Mouse (Mus musculus) mesoderm, embryonic 11.5 days (tissue): ENCODE results near the gene Itpr3.

ENCODE experiments used
- DNase-seq: peaks from one replicate; pipeline ENCODE4 v3.0.0-alpha.2; 2012; ENCODE audit warnings: low read depth, low spot score

Gene Itpr3

DNA sequence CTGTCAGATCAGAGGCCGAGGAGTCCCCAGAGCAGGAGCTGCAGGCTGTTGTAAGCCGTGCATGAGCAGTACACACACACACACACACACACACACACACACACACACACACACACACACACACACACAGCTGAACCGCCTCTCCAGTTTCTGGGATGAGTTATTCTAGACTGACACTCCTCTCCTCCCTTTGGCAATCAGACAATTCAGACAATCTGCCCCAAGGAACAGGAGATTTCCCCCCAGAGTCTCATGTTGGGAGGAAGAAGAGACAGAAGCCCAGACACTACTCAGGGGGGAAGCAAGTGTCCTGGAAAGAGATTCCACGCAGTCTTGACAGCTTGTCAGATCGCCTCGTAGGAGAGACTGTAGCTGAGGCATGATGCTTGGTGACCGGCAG is 82.2 kb downstream of the Itpr3 start:
- no peak for DNase-seq

DNA sequence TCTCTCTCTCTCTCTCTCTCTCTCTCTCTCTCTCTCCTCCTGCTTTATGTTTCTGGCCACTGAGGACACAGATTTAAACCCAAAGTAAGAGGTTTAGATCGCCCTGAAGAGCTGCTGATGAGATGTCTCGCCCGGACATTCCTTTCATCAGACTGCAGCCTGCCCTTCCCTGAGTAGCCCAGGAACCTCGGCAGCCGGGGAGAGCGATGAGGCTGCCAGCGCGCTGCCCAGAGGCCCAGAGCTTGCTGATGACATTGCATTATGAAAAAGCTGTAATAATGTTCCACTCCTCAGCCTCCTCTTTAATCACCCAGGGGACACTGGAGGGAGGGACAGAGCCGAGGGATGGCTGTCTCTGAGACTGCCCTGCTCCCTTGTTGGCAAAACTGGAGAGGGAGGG is 83.2 kb downstream of the Itpr3 start:
- no peak for DNase-seq

DNA sequence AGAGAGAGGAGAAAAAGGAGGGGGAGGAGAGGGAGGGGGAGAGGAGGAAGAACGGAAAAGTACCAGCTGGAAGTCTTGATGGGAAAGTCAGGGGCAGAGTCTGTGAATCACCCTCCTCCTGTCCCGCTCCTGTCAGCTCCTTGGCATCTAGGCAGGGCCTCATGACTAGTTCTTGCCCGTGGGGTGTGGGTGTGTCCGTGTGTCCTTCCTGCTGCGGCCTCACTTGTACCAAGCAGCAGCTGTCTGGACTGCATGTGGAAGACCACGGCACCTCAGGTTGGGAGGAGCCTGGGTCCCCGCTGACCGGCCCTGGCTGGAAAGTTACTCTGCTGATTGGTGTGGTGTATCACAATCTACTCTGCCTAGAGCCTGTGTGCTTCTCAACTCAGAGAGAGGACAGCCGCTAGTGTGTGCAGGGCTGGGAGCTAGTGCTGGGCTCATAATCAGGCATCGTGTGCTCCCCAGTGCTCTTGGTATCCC is 84.9 kb downstream of the Itpr3 start:
- peak; percentile 37 for DNase-seq

DNA sequence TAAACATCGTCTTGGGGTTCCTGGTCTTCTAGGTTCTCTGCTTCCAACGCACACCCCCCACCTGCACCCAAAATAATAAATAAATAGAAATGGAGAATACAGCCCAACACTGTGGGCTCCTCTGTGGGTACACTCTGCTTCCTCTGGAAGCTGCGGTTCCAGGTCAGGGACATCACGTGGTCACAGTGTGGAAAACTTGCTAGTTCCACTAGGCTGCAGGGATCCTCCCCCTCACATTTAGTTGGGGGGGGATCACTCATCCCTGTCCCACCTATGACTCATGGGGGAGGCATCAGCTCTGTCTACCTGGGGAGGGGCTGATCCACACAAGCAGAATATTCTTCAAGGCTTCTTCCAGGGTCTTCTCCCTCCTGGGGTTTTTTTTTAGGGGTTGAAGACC is 87.0 kb downstream of the Itpr3 start:
- DNase-seq: no peak

DNA sequence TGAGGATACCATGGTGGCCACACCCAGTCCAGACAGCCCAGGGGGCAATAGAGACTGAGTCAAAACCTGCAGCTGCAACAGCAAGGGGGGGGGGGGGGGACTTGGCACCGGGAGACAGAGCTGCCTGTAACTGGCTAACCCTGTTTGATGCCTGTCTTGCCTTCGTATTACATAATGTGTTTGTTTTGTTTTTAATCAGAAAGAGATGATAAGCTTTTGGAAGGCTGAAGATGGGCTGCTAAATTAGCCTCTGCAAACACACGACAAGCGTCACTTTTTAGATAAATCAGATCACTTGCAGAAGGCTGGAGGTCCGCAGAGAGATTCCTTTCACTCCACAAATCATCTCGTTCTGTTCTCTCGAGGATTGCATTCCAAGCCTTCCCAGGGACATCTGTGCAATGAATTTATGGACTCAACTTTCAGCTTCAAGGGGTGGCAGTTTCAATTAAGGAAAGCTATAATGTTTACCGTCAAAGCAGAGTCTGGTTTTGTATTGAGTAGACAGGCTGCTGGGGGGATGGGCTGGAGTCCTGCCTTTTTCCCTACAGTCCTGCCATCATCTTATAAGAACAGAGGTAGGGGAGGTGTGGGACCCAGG is 89.3 kb downstream of the Itpr3 start:
- peak; percentile 85 for DNase-seq

DNA sequence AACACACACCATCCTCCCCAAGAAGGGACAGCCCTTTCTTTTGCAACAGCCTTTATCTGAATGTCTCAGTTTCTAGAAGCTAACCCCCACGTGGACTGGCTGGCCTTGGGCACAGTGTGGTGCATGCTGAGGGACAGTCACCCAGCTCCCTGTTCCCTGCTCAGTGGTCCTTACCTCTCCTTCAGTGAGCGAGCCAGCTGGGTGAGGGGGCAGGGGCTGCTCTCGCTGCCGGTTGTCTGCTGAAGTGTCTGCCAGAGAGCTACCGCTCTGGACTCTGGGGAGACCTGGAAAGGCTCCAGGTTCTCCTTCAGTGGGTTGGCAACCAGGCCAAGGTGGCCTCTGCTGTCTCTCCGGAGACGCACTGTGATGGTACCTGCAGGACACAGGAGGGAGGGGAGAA is 93.8 kb downstream of the Itpr3 start:
- DNase-seq: no peak

DNA sequence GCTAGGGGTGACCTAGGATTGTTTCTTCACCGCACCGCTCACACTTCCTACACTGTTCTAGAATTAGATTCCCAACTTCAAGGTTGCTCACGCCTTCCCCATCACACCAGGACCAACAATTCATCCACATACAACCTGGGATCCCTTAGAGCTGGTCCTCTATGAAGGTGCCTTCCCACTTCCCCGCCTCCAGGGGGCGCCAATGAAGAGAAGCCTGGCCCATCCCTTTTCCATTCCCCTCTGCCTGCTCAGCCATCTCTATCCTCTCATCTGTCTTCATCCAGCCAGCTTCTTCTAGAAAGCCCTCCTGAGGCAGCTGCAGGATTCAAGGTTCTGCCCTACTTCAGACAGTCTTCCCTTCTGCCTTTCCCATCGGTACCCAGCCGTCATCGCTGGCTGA is 94.3 kb downstream of the Itpr3 start:
- no peak for DNase-seq

DNA sequence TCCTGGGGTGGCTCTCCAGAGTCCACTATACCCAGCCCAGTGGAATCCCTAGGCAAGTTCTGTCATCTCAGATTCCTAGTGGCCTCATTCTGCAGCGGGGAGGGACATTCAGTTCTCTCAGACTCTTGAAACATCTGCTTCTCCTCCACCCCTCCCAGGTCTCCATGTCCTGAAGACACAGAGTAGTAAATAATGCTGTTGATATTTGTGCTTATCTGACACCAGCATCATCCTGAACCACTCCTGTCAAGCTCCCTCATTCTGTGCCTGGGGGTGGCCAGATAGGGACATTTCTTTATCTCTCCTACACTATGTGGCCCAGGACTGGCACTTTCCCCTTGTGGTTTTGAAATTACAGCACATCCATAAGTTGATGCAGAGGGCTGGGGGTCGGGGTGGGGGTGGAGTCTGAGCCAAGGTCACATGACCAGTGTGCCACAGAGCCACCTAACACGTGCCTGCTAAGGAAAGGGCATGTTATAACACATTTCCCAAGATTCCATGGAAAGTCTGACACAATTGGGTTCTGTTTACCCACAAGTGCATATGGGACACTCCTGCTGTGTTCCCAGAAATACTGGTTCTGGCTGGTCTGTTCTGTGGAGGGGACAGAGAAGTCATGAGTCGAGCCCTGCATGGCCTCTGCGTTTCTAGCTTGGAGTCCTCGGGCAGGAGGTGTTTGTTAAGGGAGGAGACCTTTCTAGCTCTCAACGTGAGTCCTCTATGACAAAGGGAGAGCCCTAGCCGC is 96.0 kb downstream of the Itpr3 start:
- no peak for DNase-seq

DNA sequence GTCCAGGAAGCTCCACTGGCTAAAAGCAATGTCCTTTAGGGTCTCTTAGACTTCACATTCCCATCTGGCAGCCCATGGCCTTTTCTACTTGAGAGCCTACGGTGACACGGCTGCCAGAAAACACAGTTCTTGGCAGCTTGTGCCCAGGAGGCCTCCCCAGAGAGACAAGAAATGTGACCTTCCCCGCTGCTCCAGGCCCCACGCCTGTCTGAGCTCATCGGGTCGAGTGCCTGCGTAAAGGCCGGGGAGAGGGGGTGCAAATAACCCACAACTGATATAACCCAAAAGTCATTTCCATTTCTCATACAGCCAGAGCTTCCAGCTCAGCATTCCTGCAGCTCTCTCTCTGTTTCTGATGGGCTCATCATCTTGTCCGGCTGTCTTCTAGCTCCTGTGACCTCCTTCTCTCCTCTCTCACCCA is 96.7 kb downstream of the Itpr3 start:
- no peak for DNase-seq

DNA sequence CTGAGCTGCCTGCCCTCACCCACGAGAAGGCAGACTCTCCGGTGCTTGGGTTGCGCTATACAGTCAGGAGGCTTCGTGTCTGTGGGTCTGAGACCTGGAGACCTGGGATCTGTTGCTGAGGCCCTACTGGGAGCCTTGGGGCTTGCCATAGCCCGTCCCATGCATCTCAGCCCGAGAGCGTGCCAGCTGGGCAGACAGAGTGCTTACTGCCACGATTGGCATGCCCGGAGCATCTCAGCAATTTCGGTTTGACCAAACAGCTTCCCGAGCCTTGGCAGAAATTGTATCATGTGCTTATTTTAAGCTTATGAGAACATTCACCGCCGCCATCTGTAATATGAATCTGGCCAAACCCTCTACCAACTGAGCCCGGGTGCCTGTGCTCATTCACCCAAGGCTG is 97.2 kb downstream of the Itpr3 start:
- DNase-seq: no peak

DNA sequence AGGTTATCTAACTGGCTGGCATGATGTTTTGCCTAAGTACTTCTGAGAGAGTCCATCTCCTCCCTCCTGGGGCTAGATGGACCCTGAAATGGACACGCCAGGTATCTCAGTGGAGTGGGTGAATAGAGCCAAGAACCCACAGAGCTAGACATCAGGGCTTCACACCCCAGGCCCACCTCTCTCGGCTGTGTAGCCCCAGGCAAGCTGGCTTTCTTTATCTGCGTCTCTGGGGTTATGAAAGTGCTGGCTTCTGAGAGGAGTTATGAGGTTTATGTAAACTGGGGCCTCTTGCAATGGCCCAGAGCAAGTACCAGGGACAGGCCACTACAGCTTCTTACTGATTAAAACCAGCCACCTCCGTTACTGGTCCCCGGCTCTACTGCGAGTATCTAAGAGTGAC is 97.8 kb downstream of the Itpr3 start:
- no peak for DNase-seq

DNA sequence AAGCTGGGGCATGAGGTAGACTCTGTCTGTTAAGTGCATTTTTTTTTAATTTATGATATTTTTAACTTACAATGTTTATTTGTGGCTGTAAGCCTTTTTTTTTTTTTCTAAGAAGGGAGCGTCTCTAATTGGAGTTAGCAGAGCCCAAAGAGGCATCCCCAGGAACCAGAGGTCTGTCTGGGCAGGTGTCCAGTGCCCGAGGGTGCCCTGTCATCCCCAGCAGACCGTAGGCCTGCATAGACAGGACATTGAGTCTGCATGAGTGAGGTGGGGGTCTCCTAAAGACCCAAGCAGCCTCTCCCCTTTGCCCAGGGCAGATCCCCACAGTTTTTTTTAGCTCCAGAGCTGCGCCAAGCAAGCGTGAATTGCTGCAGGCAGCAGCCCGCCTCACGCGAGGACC is 98.6 kb downstream of the Itpr3 start:
- DNase-seq: no peak

DNA sequence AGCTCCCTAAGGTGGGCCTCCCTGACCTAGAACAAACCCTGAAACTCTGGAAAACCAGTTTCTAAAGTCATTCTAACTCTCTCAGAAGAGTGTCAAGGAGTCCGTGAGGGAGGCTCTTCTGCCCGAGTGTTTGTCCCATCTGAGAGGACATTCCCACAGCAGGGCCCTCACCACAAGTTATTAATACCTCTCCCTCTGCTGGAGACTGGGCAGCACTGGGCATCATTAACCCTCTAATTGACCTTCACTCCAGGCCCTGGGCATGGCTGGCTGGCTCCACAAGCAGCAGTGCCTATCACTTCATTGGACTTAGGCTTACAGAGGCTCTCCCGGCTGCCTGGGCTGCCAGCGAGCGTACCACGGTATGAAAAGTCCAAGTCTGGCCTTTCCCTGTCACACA is 101.3 kb downstream of the Itpr3 start:
- no peak for DNase-seq

DNA sequence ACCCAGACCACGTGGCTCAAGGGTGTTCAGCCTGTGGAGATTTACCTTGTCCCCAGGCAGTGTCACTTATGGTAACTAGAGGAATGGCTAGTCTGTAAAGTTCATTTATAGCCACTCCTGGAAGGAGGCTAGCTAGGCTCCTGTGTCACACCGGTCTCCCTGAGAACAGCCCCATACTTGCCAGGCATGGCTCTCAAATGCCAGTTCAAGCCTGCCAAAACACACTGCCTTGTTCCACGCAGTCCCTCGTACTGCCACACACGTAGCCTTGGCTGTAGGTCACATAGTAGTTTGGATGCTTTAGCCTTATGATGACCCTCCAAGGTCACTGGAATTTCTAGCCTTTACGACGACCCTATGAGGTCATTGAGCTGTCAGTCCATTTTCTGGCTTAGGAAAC is 102.1 kb downstream of the Itpr3 start:
- no peak for DNase-seq

DNA sequence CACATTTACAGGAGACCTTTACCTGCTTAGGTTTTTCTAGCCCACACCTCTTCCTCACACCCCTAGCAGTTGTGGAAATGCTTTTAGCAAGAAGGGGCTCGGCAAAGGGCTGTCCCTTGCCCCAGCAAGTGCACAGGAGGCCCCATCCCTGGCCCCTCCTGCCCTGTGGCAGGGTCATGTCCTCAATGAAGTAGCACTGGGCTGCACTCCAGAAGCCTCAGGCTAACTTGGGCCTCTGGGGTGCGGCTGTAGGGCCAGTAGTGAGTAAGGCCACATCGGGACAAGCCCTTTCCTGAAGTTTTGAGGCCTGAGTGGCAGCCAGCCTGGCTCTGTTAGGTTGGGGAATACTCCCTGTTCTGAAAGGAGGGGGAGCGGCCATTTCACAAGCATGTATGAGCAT is 103.8 kb downstream of the Itpr3 start:
- no peak for DNase-seq

DNA sequence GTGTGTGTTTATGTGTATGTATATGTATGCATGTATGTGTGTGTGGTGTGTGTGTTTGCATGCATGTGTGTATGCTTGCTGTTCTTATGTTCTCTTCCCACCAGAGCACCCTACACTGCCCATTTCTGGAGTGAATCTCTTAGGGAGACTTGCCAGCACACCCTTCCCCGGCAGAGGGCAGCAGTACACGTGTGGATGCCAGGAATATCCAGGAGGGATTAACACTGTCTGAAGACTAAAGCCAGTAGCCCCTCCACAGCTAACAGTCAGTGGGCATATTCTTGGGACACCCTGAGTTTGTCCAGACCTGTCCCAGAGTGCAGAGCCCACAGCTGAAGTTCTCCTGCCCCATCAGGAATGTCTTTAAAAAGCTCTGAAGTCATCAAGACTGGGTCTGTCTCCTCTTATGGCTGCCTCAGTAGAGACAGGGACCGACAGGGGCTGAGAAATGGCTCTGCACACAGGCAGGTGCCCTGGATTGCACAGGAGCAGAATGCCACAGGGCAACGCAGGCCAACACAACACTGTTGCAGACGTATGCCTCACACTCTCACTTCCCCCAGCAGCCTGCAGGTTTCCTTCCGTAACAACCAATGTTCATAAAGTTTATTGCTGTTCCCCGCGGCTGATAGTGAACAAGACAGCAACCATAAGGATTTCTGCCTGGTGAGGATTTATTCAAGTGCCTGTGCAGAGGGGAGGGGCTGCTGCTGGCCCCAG is 108.1 kb downstream of the Itpr3 start:
- DNase-seq: peak; percentile 45

DNA sequence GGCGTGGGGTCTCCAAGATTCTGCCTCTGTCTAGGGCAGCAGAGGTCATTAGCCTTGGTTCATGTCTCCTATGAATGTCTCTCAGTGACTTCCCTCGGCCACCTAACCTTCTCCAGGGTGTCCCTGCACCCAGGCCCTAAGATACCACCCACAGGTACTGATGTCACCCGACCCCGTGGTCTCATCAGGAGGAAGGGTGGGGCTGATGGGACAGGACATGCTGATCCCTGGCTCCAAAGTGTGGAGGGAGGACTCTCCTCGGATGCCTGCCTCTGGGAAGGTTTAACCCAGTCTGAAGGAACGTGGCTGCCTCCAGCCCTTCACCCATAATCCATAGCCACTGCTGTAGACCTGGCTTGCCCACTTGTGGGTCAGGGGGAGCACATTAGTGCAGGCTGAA is 109.8 kb downstream of the Itpr3 start:
- no peak for DNase-seq

DNA sequence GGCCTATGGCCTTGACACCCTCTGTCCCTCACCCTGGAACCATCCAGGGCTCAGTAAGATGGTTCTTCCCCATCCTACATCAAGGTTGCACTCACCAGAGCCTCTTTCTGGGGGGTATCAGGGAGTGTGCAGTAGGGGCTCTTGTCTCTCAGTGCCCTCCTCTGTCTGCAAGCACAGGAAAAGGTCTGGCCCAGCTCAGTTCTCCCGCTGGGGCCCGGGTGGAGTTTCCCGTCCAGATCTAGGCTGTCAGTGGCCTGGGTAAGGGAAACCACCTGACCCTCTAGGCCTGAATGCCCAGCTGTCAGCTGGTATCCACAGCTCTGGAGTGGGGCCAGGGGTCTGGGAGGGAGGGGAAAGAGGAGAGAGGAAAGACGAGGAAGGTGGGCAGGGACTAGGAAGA is 110.4 kb downstream of the Itpr3 start, which contains the start of gene Ip6k3:
Gene Ip6k3 (minus strand): TSS at position 251 of the 400 bp plus-strand sequence.
- no peak for DNase-seq

DNA sequence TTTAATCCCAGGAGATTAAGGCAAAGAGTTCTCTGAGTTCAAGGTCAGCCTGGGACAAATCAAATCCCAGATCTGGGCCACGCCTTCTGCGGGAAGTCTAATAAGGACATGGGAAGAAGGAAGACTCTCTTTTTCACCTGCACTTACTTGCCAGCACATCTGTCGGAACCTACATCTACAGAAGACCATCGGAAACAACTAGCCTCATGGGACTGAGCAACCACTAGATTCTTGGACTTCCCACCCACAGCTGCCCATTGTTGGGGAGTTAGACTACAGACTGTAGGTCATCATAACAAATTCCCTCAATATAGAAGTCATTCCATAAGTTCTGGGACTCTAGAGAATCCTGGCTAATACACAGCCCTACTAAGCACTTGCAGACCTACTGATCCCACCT is 111.5 kb downstream of the Itpr3 start:
- no peak for DNase-seq

DNA sequence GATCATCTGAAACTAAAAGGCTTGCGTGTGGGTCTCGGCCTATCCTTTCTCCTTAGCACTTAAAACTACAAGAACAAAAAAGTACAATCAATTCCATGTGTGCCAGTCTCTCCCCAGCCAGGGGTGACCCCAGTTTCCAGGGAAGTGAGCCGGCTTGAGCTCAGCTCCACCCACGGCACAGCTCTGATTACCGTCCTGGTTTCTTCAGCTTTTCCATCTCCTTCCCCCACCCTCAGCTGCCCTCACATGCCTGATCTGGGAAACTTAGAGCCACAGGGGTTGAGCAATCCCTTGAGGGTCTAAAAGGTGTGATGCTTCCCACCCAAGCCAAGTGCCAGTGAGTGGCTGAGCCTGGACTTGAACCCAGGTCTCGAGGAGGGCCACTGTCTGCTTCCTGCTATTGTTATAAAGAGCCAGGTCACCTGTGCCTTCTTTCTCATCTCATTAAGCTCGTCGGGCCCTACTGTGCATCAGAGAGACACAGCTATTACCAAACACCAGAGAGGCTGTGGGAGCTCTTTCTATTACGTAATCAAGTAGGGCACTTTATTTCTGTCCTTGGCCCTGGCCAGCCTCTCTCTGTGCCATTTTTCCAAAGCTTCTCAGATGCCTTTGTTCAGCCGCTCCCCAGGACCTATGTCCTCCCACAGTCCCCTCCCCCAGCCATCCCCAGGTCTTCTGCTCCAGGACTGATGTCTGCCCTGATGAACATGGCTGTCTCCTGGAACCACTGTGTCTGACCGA is 113.0 kb downstream of the Itpr3 start:
- DNase-seq: no peak

DNA sequence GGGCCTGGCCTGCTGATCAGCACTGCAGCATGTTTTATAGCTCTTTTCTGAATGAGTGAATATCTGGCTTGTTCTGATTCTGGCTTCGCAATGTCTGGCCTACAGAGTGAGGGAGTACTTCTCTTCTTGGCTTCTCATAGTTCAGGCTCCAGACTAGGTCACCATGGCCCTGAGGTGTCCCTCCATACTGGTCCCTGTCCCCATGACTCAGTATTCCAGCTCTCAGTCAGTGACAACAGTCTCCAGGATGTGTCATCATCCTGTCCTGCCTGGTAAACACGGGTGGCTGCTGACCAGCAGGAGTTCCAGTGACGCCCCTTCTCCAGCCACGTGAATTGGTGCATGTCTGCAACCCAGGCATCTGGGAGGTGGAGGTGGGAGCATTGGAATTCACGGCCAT is 114.0 kb downstream of the Itpr3 start:
- no peak for DNase-seq
